Mouse (Mus musculus) testis, adult 2 months (tissue): Measurements from ENCODE around the gene Med27. TPM values are rescaled to one million over a fixed set of nuclear protein-coding genes. Genes with fewer than 3 reads are reported as not detected.

Experiments used
- H3K27ac ChIP-seq: fragments of 200-500 bp; 2 replicates; pipeline ENCODE4 v1.5.1; 2012; ENCODE audit warnings: low read depth, low read length; ENCODE audit not compliant: control insufficient read depth, insufficient read depth
- H3K27me3 ChIP-seq: fragments of 200-500 bp; 2 replicates; pipeline ENCODE4 v1.6.1; 2012; ENCODE audit warnings: mild to moderate bottlenecking, low read length, moderate library complexity; ENCODE audit not compliant: control insufficient read depth, insufficient read depth
- H3K36me3 ChIP-seq: fragments of 200-500 bp; 2 replicates; pipeline ENCODE4 v1.6.1; 2012; ENCODE audit warnings: mild to moderate bottlenecking, low read length; ENCODE audit not compliant: control insufficient read depth, insufficient read depth
- H3K4me1 ChIP-seq: fragments of 200-500 bp; 2 replicates; pipeline ENCODE4 v1.6.1; 2012; ENCODE audit warnings: low read length; ENCODE audit not compliant: control insufficient read depth, insufficient read depth
- H3K4me3 ChIP-seq: fragments of 200-500 bp; 2 replicates; pipeline ENCODE4 v1.5.1; 2012; ENCODE audit warnings: low read depth, mild to moderate bottlenecking, low read length, moderate library complexity, mixed read lengths; ENCODE audit not compliant: control insufficient read depth
- CTCF ChIP-seq: fragments of 200-500 bp; IDR thresholded peaks from 2 replicates; pipeline ENCODE4 v1.5.1; 2012; ENCODE audit warnings: low read depth, mild to moderate bottlenecking, inconsistent platforms, low read length, moderate library complexity; ENCODE audit not compliant: control insufficient read depth, insufficient read depth, insufficient replicate concordance
- POLR2A ChIP-seq: fragments of 200-500 bp; IDR thresholded peaks from 2 replicates; pipeline ENCODE4 v1.6.1; 2012; ENCODE audit warnings: low read depth, mild to moderate bottlenecking, inconsistent platforms, low read length, moderate library complexity; ENCODE audit not compliant: control insufficient read depth
- polyA plus RNA-seq: library from polyadenylated mRNA; depleted of rRNA; stranded (reverse); fragments of >200 nt; gene quantifications from 2 replicates; pipeline ENCODE4 v1.2.3, GENCODE M21; 2012

Med27 gene
- polyA plus RNA-seq, 1 experiment = 35.5 TPM

- Histone ChIP-seq H3K27me3 (no peaks in the 10 kb centered on the region), H3K4me1 (no peaks in the 10 kb centered on the region), H3K4me3 (no peak overlapping the region), H3K27ac (no peak overlapping the region), H3K36me3 (no peaks in the 10 kb centered on the region)
- no peak for TF ChIP-seq POLR2A
- TF ChIP-seq CTCF = no peak
These were observed 146.9 kb downstream of the Med27 start for GRCm38 (mm10) chr2:29493396-29494031.

GRCm38 (mm10) chr2:29495271-29495670, 148.7 kb downstream of the Med27 start:
- H3K4me3 ChIP-seq = no peak overlapping the region
- H3K27me3 ChIP-seq = no peaks in the 10 kb centered on the region
- no peaks in the 10 kb centered on the region for H3K4me1 ChIP-seq
- H3K36me3 ChIP-seq = no peaks in the 10 kb centered on the region; the same call in 1 of the 2 replicates
- TF ChIP-seq POLR2A (no peak), CTCF (no peak)
- no peak overlapping the region for H3K27ac ChIP-seq

- TF ChIP-seq CTCF (no peak), POLR2A (no peak)
- no peaks in the 10 kb centered on the region for H3K27me3 ChIP-seq
- no peak overlapping the region for H3K4me3 ChIP-seq
- H3K36me3 ChIP-seq = no peaks in the 10 kb centered on the region; the same call in 1 of the 2 replicates
- H3K4me1 ChIP-seq = no peaks in the 10 kb centered on the region
- no peak overlapping the region for H3K27ac ChIP-seq
These were observed 154.2 kb downstream of the Med27 start for GRCm38 (mm10) chr2:29500601-29501350.

GRCm38 (mm10) chr2:29501381-29501780, 154.8 kb downstream of the Med27 start:
- Histone ChIP-seq H3K27me3 (no peaks in the 10 kb centered on the region), H3K27ac (no peak overlapping the region), H3K36me3 (no peaks in the 10 kb centered on the region; the same call in 1 of the 2 replicates), H3K4me1 (no peaks in the 10 kb centered on the region), H3K4me3 (no peak overlapping the region)
- TF ChIP-seq CTCF (no peak), POLR2A (no peak)

- Histone ChIP-seq H3K4me3 (no peak overlapping the region), H3K27ac (no peak overlapping the region), H3K4me1 (no peaks in the 10 kb centered on the region), H3K27me3 (no peaks in the 10 kb centered on the region), H3K36me3 (no peaks in the 10 kb centered on the region; the same call in 1 of the 2 replicates)
- TF ChIP-seq CTCF (no peak), POLR2A (no peak)
These were observed 158.2 kb downstream of the Med27 start for GRCm38 (mm10) chr2:29504848-29505247.

GRCm38 (mm10) chr2:29506411-29506810, 159.8 kb downstream of the Med27 start:
- no peak overlapping the region for H3K4me3 ChIP-seq
- H3K36me3 ChIP-seq = no peaks in the 10 kb centered on the region; the same call in 1 of the 2 replicates
- TF ChIP-seq POLR2A (no peak), CTCF (no peak)
- H3K27me3 ChIP-seq = no peaks in the 10 kb centered on the region
- no peak overlapping the region for H3K27ac ChIP-seq
- H3K4me1 ChIP-seq = no peaks in the 10 kb centered on the region

GRCm38 (mm10) chr2:29513131-29513530, 166.5 kb downstream of the Med27 start:
- H3K36me3 ChIP-seq = no peaks in the 10 kb centered on the region
- H3K27ac ChIP-seq = no peak overlapping the region
- TF ChIP-seq CTCF (no peak), POLR2A (no peak)
- no peaks in the 10 kb centered on the region for H3K4me1 ChIP-seq
- no peak overlapping the region for H3K4me3 ChIP-seq
- no peaks in the 10 kb centered on the region for H3K27me3 ChIP-seq

GRCm38 (mm10) chr2:29514836-29515235, 168.2 kb downstream of the Med27 start:
- TF ChIP-seq POLR2A (no peak), CTCF (no peak)
- H3K4me1 ChIP-seq = no peaks in the 10 kb centered on the region
- H3K27me3 ChIP-seq = no peaks in the 10 kb centered on the region
- no peak overlapping the region for H3K4me3 ChIP-seq
- H3K27ac ChIP-seq = no peak overlapping the region
- no peaks in the 10 kb centered on the region for H3K36me3 ChIP-seq
